Comparison of ENCODE assay signal across 8 mouse cellular contexts in the genomic region with DNA sequence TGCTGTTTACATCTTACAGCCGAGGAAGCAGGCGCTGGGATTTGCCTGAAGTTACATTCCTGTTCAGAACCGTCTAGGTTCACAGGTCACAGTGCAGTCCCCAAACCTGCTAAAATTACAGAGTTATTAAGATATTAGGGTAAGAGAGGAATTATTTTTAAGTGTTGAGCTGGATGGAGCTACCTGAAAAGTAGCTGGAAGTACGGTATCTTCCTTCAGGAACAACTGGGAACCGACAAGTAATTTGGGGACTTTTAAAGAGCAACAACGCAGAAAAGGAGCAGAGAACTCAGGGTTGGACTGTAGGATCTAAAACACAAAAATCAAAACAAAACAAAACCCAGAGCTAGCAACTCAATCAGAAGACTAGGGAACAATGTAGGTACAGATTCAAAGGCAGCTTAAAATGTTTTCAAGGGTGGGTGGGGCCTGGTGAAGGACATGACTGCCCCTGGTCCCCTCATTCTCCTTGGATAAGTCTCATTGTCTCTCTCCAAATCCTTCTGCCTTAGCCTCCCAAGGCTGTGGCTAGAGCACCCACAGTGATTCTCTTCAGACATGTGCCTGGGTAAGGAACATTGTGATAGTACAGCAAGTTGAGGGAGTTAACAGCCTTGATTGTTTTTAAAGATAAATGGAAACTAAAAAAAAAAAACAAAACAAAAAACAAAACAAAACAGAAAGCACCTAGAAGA. TPM values are rescaled to one million over a fixed set of nuclear protein-coding genes. Genes with fewer than 3 reads are reported as not detected.
DNase-seq lines count a peak whose midpoint lies in the region; ATAC-seq lines count a peak whose summit lies in the region.

No protein-coding gene starts in this region.

- peak overlapping the region; percentile 36; the same call in 1 of the 2 replicates for H3K9ac ChIP-seq in kidney, embryonic 15.5 days
- peak overlapping the region; percentile 9; the same call in 1 of the 2 replicates for H3K9ac ChIP-seq in hindbrain, embryonic 12.5 days
- H3K9ac ChIP-seq in midbrain, embryonic 16.5 days (ENCODE audit: low read depth, low read length), result peak overlapping the region; percentile 71; the same call in 1 of the 2 replicates

- H3K36me3 ChIP-seq in kidney, embryonic 15.5 days, result no peaks in the 10 kb centered on the region
- H3K36me3 ChIP-seq in hindbrain, embryonic 12.5 days, result no peaks in the 10 kb centered on the region
- H3K36me3 ChIP-seq in midbrain, embryonic 16.5 days (ENCODE audit: control insufficient read depth, insufficient read depth, low read length), result no peaks in the 10 kb centered on the region

- no peaks in the 10 kb centered on the region for H3K27me3 ChIP-seq in kidney, embryonic 15.5 days
- no peaks in the 10 kb centered on the region for H3K27me3 ChIP-seq in hindbrain, embryonic 12.5 days
- H3K27me3 ChIP-seq in midbrain, embryonic 16.5 days (ENCODE audit: control insufficient read depth, insufficient read depth, low read depth, low read length), result no peaks in the 10 kb centered on the region

- H3K4me1 ChIP-seq in kidney, embryonic 15.5 days, result peaks cover 22% of the 10 kb centered on the region
- H3K4me1 ChIP-seq in hindbrain, embryonic 12.5 days, result peaks cover 21% of the 10 kb centered on the region
- peaks cover 18% of the 10 kb centered on the region for H3K4me1 ChIP-seq in midbrain, embryonic 16.5 days (ENCODE audit: control insufficient read depth, insufficient read depth, low read length)

- peak overlapping the region; percentile 73 for H3K4me2 ChIP-seq in kidney, embryonic 15.5 days
- H3K4me2 ChIP-seq in hindbrain, embryonic 12.5 days (replicated peaks), result peak overlapping the region; percentile 57
- peak overlapping the region; percentile 66 for H3K4me2 ChIP-seq in midbrain, embryonic 16.5 days (ENCODE audit: low read length)

- H3K4me3 ChIP-seq in kidney, embryonic 15.5 days (replicated peaks), result peak overlapping the region; percentile 89
- 0 out of 2 replicates have a peak overlapping the region, but pooled peaks have one; percentile 82 for H3K4me3 ChIP-seq in hindbrain, embryonic 12.5 days
- peak overlapping the region; percentile 88 for H3K4me3 ChIP-seq in midbrain, embryonic 16.5 days (ENCODE audit: low read depth, low read length)

- no peak for ATAC-seq in kidney, embryonic 15.5 days (replicated peaks; ENCODE audit: low FRiP score)
- no peak for ATAC-seq in hindbrain, embryonic 12.5 days (ENCODE audit: low FRiP score)
- no peak for ATAC-seq in midbrain, embryonic 16.5 days
- no peak for ATAC-seq in megakaryocyte progenitor cell, adult 5-6 weeks (replicated peaks; ENCODE audit: poor library complexity)

- no peaks in the 10 kb centered on the region for H3K9me3 ChIP-seq in kidney, embryonic 15.5 days (replicated peaks)
- no peaks in the 10 kb centered on the region for H3K9me3 ChIP-seq in hindbrain, embryonic 12.5 days (replicated peaks)
- no peaks in the 10 kb centered on the region for H3K9me3 ChIP-seq in midbrain, embryonic 16.5 days (replicated peaks; ENCODE audit: control insufficient read depth, low read length, poor library complexity, severe bottlenecking)

- no peak for DNase-seq in kidney, adult 9 months
- peak; percentile 16 for DNase-seq in R1 (ENCODE audit: low read depth, low spot score)
- no peak for DNase-seq in adrenal gland, postnatal 25 days
- DNase-seq in adrenal gland, adult 8-10 months, result no peak

- H3K27ac ChIP-seq in kidney, embryonic 15.5 days, result peak overlapping the region; percentile 98
- H3K27ac ChIP-seq in hindbrain, embryonic 12.5 days, result peak overlapping the region; percentile 99
- H3K27ac ChIP-seq in midbrain, embryonic 16.5 days (ENCODE audit: low read length), result peak overlapping the region; percentile 99

- 53% methylated on average over 6 of the region's 6 CpGs for WGBS in kidney, embryonic 15.5 days
- 34% methylated on average over 6 of the region's 6 CpGs for WGBS in hindbrain, embryonic 12.5 days
- WGBS in midbrain, embryonic 16.5 days, result 15% methylated on average over 6 of the region's 6 CpGs

RNA-seq across cellular contexts. Expression of gene Stag1, which starts 43.9 kb away (rescaled TPM):
- 45.0 and 48.9 TPM in 2 replicates for polyA plus RNA-seq in kidney, embryonic 15.5 days (2015; fragmentation: Nextera tagmentation; extraction: Ambion mirVana)
- polyA plus RNA-seq in hindbrain, embryonic 12.5 days (2016; fragmentation: Nextera tagmentation; extraction: Ambion mirVana), result 58.1 and 60.0 TPM in 2 replicates
- polyA plus RNA-seq in midbrain, embryonic 16.5 days (2015; fragmentation: Nextera tagmentation; extraction: Ambion mirVana), result 26.5 and 32.8 TPM in 2 replicates
- total RNA-seq in adrenal gland, postnatal 25 days (2021), result 42.4 and 42.7 TPM in 2 replicates
- 79.6 and 82.5 TPM in 2 replicates for total RNA-seq in megakaryocyte progenitor cell, adult 5-6 weeks (2015)
- total RNA-seq in megakaryocyte progenitor cell, adult 5-6 weeks (2017), result 77.6 and 99.3 TPM in 2 replicates
- 10 to 100 TPM; 34.0 to 46.9 (median 36.2) TPM for total RNA-seq in adrenal gland, adult 8-10 months (2022)

Comparison
In these comparisons a context has a peak if more than half of its experiments do, and no peak if none do; other contexts are left out.
1. H3K9ac ChIP-seq: peak in every context shown above with its lines; median percentile 71 in midbrain, embryonic 16.5 days; 36 in kidney, embryonic 15.5 days; 9 in hindbrain, embryonic 12.5 days.